Mouse (Mus musculus): Measurements from ENCODE around the gene Slc35e3.
A peak's percentile ranks its signal among the peaks of the same experiment; 100 is the strongest.
"Not testable (repeated sequence)": the region's sequence is repeated elsewhere in the genome, so short reads cannot be mapped to it uniquely, and the experiment has no call there.

The Slc35e3 gene

DNA sequence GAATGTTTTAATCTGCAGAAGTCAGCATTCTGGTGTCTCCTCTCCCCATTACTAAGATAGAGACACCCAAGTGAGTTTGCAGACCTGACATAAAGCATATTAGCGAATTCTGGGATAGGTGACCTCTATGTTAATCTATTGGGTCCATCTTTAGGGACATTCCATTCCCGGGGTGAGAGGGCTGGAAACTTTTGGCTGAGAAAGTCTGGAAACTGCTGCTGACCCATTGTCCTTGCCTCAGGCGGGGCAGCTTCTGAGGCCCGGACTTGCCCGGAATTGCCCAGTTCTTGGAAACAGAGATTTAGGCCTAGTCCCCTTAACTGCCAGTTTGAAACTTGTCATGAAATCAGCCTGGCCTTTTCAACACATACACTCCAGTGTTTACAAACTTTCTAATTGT, 34.8 kb downstream of the Slc35e3 start:
- DNase-seq = peak; percentile 67 to 72

DNA sequence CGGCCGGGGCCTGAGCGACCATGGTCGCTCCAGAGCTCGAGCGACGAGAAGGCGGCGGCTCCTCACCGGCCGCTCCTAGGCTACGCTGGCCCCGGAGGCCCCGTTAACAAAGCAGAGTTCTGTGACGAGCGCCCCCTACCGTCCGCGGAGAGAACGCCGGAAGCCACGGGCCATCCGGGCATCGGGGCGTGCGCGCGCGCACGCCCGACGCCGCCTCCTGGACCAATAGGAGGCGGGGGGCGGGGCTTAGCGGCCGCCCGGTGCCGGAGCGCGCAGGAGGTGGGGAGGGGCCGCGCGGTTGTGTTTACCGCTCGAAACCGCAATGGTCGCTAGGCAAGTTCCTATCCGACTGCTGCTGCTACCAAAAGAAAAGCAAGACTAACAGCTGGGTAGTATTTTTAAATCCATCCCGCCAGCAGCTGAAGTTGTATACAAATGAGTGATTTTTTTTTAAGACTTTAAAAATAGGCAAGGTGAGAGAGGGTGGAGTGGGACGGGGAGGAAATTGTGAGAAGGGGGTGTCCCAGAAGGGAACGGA, 35.5 kb downstream of the Slc35e3 start, which contains the start of gene Mdm2:
Gene Mdm2 (minus strand): TSS at position 155 of the 538 bp plus-strand sequence.
- DNase-seq = peak; percentile 89 to 95

DNA sequence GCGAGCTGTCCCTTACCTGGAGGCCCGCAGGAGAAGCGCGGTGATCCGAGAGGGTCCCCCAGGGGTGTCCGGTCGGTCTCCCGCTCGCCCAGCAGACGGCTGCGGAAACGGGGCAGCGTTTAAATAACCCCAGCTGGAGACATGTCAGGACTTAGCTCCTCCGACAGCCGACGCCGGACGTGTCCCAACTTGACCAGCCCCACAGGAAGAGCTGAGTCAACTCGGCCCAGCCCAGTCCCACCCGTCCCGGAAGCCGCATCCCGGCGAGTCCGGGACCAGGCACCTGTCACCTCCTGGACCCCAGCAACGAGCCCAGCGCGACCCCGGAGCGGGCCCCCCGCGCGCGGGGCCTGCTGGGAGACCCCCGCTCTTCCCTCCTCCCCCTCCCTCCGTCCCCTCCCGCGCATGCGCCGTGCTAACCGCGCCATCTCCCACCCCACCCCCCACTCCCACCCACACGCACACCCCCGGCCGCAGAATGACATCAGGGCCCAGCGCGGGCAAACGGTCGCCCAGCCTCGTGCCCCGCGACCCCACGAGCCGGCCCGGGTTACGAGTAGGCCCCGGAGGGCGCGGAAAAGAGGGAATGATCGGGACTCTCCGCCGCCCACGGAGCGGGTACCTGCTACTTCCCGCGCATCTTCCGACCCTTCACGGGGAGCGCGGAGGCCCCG, 36.1 kb downstream of the Slc35e3 start:
- peak; percentile 81 to 82 for DNase-seq

DNA sequence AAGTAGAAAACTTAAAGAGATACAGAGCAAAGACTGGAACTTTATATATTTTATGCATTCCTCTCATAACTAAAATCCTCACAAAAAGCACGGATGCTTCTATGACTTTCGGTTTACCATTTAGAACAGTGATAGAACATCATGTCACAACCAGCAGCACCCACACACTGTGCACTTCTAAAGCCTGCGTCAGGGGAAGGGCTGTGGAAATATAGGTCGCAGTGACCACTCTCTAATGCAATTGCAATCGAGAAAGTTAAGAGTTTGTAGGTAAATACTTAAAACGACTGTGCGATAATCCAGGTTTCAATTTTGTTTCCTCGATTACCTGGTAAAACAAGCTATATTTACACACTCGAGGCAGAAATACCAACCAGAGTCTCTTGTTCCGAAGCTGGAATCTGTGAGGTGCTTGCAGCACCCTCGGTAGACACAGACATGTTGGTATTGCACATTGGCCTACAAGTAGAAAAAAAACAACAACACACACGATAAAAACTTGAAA, 36.8 kb downstream of the Slc35e3 start:
- DNase-seq = no peak

DNA sequence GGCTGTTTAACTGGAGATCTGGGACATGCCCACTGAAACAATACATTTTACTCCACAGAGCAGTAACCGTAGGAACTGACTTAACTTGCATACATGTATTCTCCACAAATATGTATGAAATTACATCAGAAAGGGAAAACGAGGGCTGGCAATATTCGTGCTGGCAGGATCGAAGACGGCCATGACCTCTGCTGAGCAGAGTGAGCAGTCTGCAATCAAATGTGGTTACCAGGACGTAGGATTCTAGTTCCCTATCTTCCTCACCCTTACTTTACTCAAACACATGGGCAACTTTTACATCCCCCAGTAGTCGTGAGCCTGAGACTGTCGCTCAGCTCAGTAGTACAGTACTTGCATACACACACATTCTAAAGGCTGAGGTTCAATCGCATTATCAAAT, 37.3 kb downstream of the Slc35e3 start:
- DNase-seq = no peak

DNA sequence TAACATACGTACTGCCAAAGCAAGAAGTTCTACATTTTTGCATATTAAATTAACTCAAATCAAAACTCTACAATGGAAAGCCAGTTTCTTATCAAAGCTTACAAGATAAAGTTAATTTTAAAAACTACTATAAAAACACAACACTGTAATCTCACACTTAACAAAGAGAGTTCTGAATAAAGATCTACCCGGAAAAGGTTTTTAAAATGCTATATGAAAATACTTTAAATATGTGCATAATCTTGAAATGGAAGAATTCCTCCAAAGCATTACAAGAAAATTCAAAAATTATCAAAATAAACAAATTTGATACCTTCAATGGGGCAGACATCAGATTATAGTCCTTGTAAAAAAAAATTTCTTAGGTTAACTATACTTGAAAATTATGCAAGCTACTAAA, 37.8 kb downstream of the Slc35e3 start:
- no peak for DNase-seq

DNA sequence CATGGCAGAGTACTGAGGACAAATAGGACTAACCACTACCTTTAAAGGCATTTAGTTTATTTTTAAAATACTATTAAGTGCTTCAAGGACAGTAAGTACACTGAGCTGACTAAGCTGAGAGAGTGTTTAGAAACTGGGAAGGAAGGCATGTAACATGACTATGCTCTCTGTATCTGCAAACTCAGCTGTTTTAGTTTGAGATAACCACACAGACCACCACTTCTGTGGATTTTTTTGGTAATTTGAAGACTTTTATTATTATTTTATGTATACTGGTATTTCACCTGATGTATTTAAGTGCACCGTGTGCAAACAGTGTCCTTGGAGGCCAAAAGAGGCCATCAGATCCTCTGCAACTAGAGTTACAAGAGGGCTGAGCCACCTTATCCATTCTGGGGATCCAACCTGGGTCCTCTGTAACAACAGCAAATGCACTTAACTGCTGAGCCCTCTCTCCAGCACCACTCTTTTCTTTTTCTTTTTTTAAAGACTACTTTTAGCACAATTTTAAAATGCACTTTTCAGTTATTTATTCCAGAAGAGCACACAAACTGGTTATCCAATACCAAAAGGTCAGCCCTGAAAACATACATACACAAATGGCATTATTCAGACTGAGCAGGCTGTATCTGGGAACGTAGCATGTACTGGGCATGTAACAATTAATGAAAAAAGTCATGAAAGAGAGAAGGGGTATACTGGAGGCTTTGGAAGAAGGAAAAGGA, 38.9 kb downstream of the Slc35e3 start:
- no peak for DNase-seq

DNA sequence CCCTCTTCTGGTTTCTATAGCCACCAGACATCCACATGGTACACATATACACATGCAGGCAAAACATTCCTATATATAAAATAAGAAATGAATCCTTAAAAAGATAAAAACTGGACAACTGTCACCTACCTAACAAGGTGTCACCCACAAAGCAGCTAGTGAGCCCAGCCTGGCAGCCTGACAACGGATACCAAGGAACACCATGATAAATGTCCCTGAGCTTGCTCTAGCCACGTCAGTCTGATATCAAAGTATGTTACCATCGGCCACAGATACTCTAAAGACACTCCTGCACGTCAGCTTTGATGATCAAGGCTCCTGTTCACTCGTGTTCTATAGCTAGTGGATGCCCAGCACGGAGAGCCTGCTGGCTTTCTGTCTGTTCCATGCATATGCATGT, 39.7 kb downstream of the Slc35e3 start:
- no peak for DNase-seq

DNA sequence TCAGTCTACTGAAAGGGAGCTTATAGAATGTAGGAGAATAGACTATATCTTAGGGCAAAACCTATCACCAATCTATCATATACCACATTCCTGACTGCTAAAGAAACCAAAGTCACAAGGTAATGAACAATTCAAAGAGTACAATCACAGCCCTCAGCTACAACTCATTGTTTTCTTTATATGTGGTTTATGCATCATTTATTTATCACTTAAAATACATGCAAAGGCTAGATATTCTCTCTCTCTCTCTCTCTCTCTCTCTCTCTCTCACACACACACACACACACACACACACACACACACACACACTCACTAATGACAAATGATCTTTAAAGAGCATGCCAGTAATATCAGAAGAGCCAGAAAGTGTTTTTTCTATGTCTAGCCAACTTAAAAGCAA, 40.4 kb downstream of the Slc35e3 start:
- DNase-seq = no peak

DNA sequence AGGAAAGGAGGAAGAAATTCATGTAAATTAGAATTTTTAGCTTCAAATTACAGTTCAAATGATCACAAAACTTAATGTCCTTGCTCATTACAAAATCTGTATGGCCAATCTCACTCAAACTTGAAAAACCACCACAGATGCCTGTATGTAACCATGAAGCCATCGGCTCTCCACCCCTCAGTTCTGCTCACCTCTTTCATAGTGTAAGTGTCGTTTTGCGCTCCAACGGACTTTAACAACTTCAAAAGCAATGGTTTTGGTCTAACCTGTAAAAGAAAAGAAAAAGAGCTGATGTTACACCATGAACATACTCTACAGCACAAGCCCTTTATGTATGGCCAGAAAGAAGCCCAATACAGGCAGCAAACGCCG, 41.2 kb downstream of the Slc35e3 start:
- no peak for DNase-seq

DNA sequence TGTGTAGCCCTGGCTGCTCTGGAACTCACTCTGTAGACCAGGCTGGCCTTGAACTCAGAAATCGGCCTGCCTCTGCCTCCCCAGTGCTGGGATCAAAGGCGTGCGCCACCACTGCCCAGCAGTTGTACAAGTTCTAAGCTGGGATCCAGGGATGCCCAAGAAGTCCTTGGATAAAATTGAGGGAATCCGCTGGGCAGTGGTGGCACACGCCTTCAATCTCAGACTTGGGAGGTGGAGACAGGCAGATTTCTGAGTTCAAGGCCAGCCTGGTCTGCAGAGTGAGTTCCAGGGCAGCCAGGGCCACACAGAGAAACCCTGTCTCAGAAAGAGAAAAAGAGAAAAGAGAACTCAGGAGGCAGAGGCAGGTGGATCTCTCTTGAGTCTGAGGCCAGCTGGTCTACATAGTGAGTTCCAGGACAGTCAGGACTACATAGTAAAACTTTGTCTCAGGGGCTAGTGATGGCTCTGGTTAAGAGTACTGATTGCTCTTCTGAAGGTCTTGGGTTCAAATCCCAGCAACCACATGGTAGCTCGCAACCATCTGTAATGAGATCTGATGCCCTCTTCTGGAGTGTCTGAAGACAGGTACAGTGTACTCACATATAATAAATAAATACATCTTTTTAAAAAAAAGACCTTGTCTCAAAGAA, 41.7 kb downstream of the Slc35e3 start:
- DNase-seq = not testable (repeated sequence)

DNA sequence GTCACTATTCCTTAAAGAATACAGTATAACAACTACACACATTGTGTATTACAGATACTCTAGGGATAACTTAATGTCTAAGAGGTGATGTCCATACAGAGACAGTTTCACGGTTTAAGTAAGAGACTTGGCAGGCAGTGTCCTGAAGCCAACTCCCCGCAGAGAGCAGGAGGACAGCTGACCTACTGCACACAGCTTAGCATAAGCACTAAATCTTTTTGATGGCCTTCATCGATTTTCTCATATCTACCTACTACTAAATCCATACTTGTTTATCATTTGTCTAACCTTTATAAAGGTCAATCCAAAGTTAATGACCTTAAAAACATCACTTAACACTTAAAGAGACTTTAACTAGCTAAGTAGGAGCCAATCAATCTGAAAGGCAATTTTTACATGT, 42.7 kb downstream of the Slc35e3 start:
- DNase-seq = no peak

DNA sequence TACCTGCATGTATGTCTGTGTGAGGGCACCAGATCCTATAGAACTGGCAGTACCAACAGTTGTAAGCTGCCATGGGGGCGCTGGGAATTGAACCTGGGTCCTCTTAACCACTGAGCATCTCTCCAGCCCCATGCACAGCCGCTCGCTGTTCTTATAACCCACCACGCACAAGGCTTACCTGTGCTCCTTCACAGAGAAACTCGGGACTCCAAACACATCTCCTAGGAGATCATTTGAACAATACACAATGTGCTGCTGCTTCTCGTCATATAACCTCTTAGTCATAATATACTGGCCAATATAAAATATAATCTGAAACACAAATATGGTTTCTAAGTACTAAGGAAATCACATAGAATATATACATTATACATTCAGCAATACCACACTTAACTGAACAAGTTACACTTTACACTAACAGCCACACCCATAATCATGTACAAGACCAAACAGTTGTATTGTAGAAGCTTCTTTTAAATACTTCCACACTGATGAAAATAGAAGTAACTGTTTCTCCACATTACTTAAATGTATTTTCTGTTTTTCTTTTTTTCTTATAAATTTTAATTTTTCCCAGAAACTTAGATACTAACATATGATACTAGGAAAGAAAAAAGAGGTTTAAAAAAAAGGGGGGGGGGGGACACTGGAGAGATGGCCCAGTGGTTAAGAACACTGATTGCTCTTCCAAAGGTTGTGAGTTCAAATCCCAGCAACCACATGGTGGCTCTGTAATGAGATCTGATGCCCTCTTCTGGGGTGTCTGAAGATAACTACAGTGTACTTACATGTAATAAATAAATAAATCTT, 43.9 kb downstream of the Slc35e3 start:
- no peak for DNase-seq

DNA sequence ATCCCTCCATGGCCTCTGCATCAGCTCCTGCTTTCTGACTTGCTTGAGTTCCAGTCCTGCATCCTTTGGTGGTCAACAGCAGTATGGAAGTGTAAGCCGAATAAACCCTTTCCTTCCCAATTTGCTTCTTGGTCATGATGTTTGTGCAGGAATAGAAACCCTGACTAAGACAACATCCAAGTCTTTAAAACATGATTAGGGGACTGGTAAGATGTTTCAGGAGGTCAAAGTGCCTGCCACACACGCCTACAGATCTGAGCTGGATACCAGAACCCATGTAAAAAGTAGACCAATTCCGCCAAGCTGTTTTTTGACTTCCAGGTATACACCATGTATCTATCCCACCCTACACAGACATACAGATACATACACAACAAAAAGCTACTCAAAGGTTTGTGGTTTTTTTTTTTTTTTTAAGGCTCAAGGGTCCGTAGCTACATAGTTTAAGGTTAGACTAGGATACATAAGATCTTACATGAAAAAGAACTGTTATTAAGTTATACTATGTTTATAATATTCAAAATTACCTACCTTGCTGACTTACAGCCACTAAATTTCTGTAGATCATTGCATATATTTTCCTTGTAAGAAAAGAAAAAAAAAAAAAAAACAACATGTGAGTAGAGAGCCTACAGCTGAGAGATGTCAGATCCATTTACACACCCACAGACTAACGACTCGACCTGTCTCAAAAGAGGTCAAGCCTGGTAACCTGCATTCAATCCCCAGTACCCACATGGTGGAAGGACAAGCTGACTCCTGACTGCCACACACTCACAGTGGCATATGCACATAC, 44.9 kb downstream of the Slc35e3 start:
- no peak for DNase-seq

DNA sequence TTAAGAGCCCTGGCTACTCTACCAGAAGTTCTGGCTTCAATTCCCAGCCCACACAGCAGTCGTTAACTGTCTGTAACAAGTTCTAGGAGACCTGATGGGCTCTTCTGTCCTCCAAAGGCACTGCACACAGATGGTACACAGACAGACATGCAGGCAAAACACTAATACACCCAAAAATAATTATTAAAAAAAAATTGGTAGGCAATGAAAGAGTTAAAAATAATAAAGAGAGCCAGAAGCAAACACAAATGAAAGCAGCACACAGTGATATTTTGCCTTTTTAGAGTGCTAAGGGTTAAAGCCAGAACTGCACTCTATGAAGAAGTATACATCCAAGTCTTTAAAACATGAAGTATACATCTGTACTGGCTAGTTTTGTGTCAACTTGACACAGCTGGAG, 45.7 kb downstream of the Slc35e3 start:
- DNase-seq = no peak

DNA sequence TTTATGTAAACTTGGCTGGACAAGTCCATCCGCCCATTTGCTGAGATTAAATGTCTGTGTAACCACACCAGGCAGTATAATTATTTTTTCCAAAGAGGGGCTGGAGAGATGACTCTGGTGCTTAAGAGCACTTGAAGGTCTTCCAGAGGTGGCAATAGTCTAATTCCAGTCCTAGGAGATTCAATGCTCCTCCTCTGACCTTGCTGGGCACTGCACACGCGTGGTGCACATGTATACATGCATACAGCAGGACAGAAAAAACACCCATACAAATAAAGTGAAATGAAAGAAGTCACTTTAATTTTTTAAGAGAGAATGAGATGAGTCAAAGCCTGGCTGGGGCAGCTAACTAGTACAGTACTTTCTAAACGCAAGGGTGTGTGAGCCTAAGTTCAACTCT, 46.3 kb downstream of the Slc35e3 start:
- DNase-seq = no peak

DNA sequence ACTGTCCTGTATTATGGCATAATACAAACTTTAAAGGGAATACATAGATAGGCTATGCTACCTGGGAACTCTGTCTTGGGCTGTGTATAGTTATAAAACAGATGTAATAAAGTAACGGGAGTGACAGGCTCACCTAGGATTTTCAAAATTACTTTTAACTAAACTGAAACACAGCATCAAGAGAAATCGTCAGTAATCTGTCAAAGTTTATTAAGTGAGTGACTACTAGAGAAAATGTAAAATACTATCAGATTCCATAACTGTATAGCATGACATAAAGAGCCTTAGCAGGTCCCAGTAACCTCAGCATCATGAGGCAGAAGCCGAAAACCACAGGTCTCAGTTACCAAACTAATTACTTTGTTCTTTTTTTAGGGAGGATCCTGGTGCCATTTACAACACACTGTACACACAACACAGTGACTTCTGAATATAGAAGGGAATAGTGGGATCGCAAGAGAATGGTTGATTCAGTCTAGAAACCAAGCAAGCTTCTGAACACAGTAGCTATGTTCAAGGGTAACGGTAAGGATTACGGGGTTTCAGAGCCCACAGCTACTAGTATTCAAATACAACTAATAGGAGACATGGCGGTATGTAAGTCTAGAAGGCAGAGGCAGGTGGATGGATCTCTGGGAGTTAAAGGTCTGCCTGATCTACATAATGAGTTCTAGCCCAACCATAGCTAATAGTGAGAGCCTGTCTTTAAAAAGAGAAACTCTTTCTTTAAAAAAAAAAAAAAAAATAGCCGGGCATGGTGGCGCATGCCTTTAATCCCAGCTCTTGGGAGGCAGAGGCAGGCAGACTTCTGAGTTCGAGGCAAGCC, 47.6 kb downstream of the Slc35e3 start:
- no peak for DNase-seq

DNA sequence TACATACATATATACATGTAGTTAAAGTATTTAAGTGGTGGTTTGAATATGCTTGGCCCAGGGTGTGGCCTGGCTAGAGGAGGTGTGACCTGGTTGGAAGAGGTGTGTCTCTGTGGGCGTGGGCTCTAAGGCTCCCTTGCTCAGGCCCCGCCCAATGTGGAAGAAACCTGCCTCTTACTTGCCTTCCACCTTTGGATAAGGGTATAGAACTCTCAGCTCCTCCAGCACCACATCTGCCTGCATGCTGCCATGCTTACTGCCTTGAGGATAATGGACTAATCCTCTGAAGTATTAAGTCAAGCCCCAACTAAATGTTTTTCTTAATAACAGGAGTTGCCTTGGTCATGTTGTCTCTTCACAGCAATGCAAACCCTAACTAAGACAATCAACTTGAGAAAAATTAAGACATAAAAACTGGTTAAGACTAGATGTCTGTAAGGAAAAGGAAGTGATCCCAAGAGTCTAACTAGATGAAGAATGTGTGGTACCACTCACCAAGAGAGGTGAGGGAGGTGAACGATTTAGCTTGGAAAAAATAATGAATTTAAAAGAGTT, 48.5 kb downstream of the Slc35e3 start:
- no peak for DNase-seq

DNA sequence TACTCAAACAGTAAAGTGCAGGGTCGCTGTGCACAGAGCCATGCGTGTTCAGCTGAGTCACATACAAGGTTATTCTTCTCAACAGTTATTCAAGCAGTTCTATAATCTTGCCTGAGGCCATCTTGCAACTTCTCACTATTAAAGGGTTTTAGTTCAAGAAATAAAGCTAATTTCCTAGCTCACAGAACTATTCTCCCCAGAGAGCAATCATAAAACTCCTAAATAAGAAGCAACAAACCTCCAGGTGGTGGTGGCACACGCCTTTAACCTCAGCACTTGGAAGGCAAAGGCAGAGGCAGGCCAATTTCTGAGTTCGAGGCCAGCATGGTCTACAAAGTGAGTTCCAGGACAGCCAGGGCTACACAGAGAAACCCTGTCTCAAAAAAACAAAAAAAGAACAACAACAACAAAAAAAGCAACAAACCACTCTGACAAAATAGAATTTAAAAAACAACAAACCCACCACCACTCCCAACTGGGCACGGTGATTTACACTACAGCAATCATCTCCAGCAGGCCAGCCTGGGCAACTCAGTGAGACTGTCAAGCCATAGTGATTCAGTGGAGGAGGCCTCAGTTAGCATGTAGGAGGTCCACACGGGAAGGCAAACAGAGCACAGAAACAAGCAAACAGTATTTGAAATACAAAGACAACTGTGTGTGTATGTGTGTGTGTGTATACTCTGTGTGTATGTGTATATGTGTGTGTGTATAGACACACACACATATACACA, 49.2 kb downstream of the Slc35e3 start:
- no peak for DNase-seq

Data from kidney, adult 8-10 months (tissue).